ENCODE assay signal across 8 mouse cellular contexts in the genomic region with DNA sequence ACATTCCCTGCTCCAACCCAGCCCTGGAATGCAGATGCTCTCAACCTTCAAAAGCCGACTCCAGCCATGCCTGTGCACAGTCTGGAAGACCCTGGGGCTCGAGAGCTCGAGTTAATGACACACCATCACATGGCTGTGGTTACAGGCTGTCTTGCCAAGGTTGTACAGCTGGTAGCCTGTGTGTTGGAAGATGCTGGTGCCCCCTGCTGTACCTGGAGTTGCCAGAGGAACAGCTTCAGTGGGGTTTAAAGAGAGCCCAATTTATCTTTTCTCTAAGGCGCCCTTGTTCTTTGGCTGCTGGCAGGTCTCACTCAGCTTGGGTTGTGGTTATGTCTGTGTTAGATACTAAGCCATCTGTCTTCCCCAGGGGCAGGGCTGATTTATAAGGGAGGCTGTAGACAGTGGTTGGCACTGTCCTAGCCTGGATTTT.
DNase-seq lines count a peak whose midpoint lies in the region; ATAC-seq lines count a peak whose summit lies in the region.

No protein-coding gene starts in this region.

- peak; percentile 94 for ATAC-seq in hindbrain, embryonic 13.5 days (ENCODE audit: low FRiP score)
- no peak for ATAC-seq in monocyte, adult 5-6 weeks (replicated peaks; ENCODE audit: insufficient number of reproducible peaks, low FRiP score, low TSS enrichment, poor library complexity, severe bottlenecking)

- no peak overlapping the region for H3K4me3 ChIP-seq in hindbrain, embryonic 13.5 days
- no peak overlapping the region for H3K4me3 ChIP-seq in midbrain, embryonic 10.5 days
- H3K4me3 ChIP-seq in heart, embryonic 10.5 days = no peak overlapping the region

- no peak overlapping the region for H3K4me2 ChIP-seq in hindbrain, embryonic 13.5 days

- peaks cover 18% of the 10 kb centered on the region for H3K4me1 ChIP-seq in hindbrain, embryonic 13.5 days (replicated peaks)
- H3K4me1 ChIP-seq in midbrain, embryonic 10.5 days = peaks cover 10% of the 10 kb centered on the region
- H3K4me1 ChIP-seq in heart, embryonic 10.5 days = no peaks in the 10 kb centered on the region

- H3K9me3 ChIP-seq in hindbrain, embryonic 13.5 days = no peaks in the 10 kb centered on the region
- H3K9me3 ChIP-seq in midbrain, embryonic 10.5 days (replicated peaks) = no peaks in the 10 kb centered on the region
- H3K9me3 ChIP-seq in heart, embryonic 10.5 days = no peaks in the 10 kb centered on the region

- H3K27ac ChIP-seq in hindbrain, embryonic 13.5 days = no peak overlapping the region; the same call in 1 of the 2 replicates
- H3K27ac ChIP-seq in midbrain, embryonic 10.5 days (replicated peaks) = no peak overlapping the region
- H3K27ac ChIP-seq in heart, embryonic 10.5 days = no peak overlapping the region

- H3K9ac ChIP-seq in hindbrain, embryonic 13.5 days = no peak overlapping the region

- 40% methylated on average over 4 of the region's 4 CpGs for WGBS in hindbrain, embryonic 13.5 days
- 63% methylated on average over 4 of the region's 4 CpGs for WGBS in midbrain, embryonic 10.5 days
- WGBS in heart, embryonic 10.5 days = 47% methylated on average over 4 of the region's 4 CpGs

- H3K36me3 ChIP-seq in hindbrain, embryonic 13.5 days = no peaks in the 10 kb centered on the region
- no peaks in the 10 kb centered on the region for H3K36me3 ChIP-seq in midbrain, embryonic 10.5 days
- H3K36me3 ChIP-seq in heart, embryonic 10.5 days = no peaks in the 10 kb centered on the region

- DNase-seq in embryo, embryonic 11 days = peak; percentile 40
- no peak for DNase-seq in embryo, embryonic 10 days (ENCODE audit: low spot score)
- DNase-seq in cerebellum, adult 9-11 months = peak; percentile 4
- peak; percentile 16 for DNase-seq in midbrain, embryonic 10.5 days (ENCODE audit: low spot score)
- DNase-seq in telencephalon, adult 2 months (ENCODE audit: low read depth, low spot score) = peak; percentile 41
- DNase-seq in heart, embryonic 10.5 days (ENCODE audit: low spot score) = no peak

- no peaks in the 10 kb centered on the region for H3K27me3 ChIP-seq in hindbrain, embryonic 13.5 days
- H3K27me3 ChIP-seq in midbrain, embryonic 10.5 days (ENCODE audit: low read depth, poor library complexity, severe bottlenecking) = no peaks in the 10 kb centered on the region
- no peaks in the 10 kb centered on the region for H3K27me3 ChIP-seq in heart, embryonic 10.5 days (ENCODE audit: insufficient read depth, poor library complexity, severe bottlenecking)

Comparison
In these comparisons a context has a peak if more than half of its experiments do, and no peak if none do; other contexts are left out.
1. DNase-seq: peak in embryo, embryonic 11 days (single experiment), cerebellum, adult 9-11 months (single experiment), midbrain, embryonic 10.5 days (single experiment) and telencephalon, adult 2 months (single experiment); none in embryo, embryonic 10 days (single experiment) and heart, embryonic 10.5 days (single experiment).